Comparison of ENCODE assay signal across 8 mouse cellular contexts in the genomic region with DNA sequence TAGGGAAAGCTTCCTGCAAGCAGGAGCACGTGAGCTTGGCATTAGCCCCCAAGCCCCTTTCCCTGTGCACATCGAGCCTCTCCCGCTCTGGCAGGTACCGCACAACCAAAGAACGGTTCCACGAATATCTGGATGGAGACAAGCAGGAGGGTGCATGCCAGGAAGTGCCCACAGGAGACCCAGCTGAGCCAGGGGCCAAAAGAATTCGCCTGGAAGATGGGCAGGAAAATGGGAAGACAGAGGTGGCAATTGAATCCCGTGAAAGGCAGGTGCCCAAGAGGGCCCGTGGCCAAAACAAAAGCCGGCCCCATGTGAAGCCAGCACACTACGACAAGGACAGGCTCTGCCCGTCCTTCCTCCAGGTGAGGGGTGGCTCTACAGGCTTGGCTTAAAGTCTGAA. TPM values are rescaled to one million over a fixed set of nuclear protein-coding genes. Genes with fewer than 3 reads are reported as not detected.
A peak's percentile ranks its signal among the peaks of the same experiment; 100 is the strongest.
DNase-seq lines count a peak whose midpoint lies in the region; ATAC-seq and TF ChIP-seq lines count a peak whose summit lies in the region.

No protein-coding gene starts in this region.

- H3K4me3 ChIP-seq in kidney, embryonic 15.5 days (replicated peaks), result peak overlapping the region; percentile 89
- peak overlapping the region; percentile 97 for H3K4me3 ChIP-seq in bone marrow macrophage, adult 2 months (ENCODE audit: insufficient read depth, low read length)
- H3K4me3 ChIP-seq in hindbrain, embryonic 11.5 days (ENCODE audit: low read depth, low read length), result peak overlapping the region; percentile 78
- peak overlapping the region; percentile 72 for H3K4me3 ChIP-seq in midbrain, embryonic 13.5 days (replicated peaks)

- H3K4me1 ChIP-seq in kidney, embryonic 15.5 days, result peaks cover 31% of the 10 kb centered on the region
- peaks cover 2% of the 10 kb centered on the region; the same call in 1 of the 2 replicates for H3K4me1 ChIP-seq in bone marrow macrophage, adult 2 months (ENCODE audit: control insufficient read depth, insufficient read depth, low read length)
- peaks cover 2% of the 10 kb centered on the region; the same call in 1 of the 2 replicates for H3K4me1 ChIP-seq in hindbrain, embryonic 11.5 days (replicated peaks; ENCODE audit: control insufficient read depth, insufficient read depth, low read length)
- peaks cover 30% of the 10 kb centered on the region for H3K4me1 ChIP-seq in midbrain, embryonic 13.5 days (replicated peaks)

- 50% methylated on average over 12 of the region's 12 CpGs for WGBS in kidney, embryonic 15.5 days
- 60% methylated on average over 12 of the region's 12 CpGs for WGBS in hindbrain, embryonic 11.5 days
- 60% methylated on average over 12 of the region's 12 CpGs for WGBS in midbrain, embryonic 13.5 days

- H3K4me2 ChIP-seq in kidney, embryonic 15.5 days, result peak overlapping the region; percentile 82
- H3K4me2 ChIP-seq in hindbrain, embryonic 11.5 days (replicated peaks; ENCODE audit: low read depth, low read length), result peak overlapping the region; percentile 47
- H3K4me2 ChIP-seq in midbrain, embryonic 13.5 days (replicated peaks), result peak overlapping the region; percentile 72

- H3K9ac ChIP-seq in kidney, embryonic 15.5 days, result peak overlapping the region; percentile 75
- peak overlapping the region; percentile 78 for H3K9ac ChIP-seq in hindbrain, embryonic 11.5 days (ENCODE audit: low read depth, low read length)
- peak overlapping the region; percentile 73 for H3K9ac ChIP-seq in midbrain, embryonic 13.5 days (replicated peaks)

- no peak for ATAC-seq in kidney, embryonic 15.5 days (replicated peaks; ENCODE audit: low FRiP score)
- no peak; the same call in 1 of the 2 replicates for ATAC-seq in hindbrain, embryonic 11.5 days (ENCODE audit: low FRiP score)
- ATAC-seq in midbrain, embryonic 13.5 days, result peak; percentile 14

- no peak for TF ChIP-seq CTCF in bone marrow macrophage, adult 2 months (IDR thresholded peaks at IDR 0.05; ENCODE audit: low read depth, low read length)

- H3K27me3 ChIP-seq in kidney, embryonic 15.5 days, result peaks cover 2% of the 10 kb centered on the region; the same call in 1 of the 2 replicates
- H3K27me3 ChIP-seq in hindbrain, embryonic 11.5 days (ENCODE audit: control insufficient read depth, insufficient read depth, low read length), result no peaks in the 10 kb centered on the region; the same call in 1 of the 2 replicates
- H3K27me3 ChIP-seq in midbrain, embryonic 13.5 days, result peaks cover 11% of the 10 kb centered on the region

- no peaks in the 10 kb centered on the region for H3K9me3 ChIP-seq in kidney, embryonic 15.5 days (replicated peaks)
- no peaks in the 10 kb centered on the region for H3K9me3 ChIP-seq in hindbrain, embryonic 11.5 days (ENCODE audit: control insufficient read depth, low read length)
- no peaks in the 10 kb centered on the region for H3K9me3 ChIP-seq in midbrain, embryonic 13.5 days

- H3K36me3 ChIP-seq in kidney, embryonic 15.5 days, result peaks cover 43% of the 10 kb centered on the region
- H3K36me3 ChIP-seq in hindbrain, embryonic 11.5 days (ENCODE audit: control insufficient read depth, insufficient read depth, low read length), result peaks cover 5% of the 10 kb centered on the region; the same call in 1 of the 2 replicates
- H3K36me3 ChIP-seq in midbrain, embryonic 13.5 days, result peaks cover 39% of the 10 kb centered on the region

- H3K27ac ChIP-seq in kidney, embryonic 15.5 days, result peak overlapping the region; percentile 99
- H3K27ac ChIP-seq in bone marrow macrophage, adult 2 months (ENCODE audit: insufficient read depth, low read depth, low read length), result peak overlapping the region; percentile 94; the same call in 1 of the 2 replicates
- H3K27ac ChIP-seq in hindbrain, embryonic 11.5 days (ENCODE audit: low read depth, low read length), result no peak overlapping the region
- H3K27ac ChIP-seq in midbrain, embryonic 13.5 days, result peak overlapping the region; percentile 94

- TF ChIP-seq POLR2A in bone marrow macrophage, adult 2 months (IDR thresholded peaks at IDR 0.05; ENCODE audit: borderline replicate concordance, low read depth, low read length), result no peak

- no peak for DNase-seq in kidney, postnatal 10 days
- DNase-seq in hindbrain, embryonic 11.5 days (ENCODE audit: low spot score), result no peak
- no peak for DNase-seq in Muller cell, postnatal 12 days (ENCODE audit: inconsistent ontology term)
- DNase-seq in layer of hippocampus, postnatal 25 days (ENCODE audit: extremely low spot score in 1 of 2, low spot score in 1 of 2), result no peak
- DNase-seq in thymus, postnatal 36 days, result no peak

RNA-seq across cellular contexts. Expression of a gene that starts 0.9 kb away (rescaled TPM):
- polyA plus RNA-seq in kidney, embryonic 15.5 days (2015; fragmentation: Nextera tagmentation; extraction: Ambion mirVana), result 46.5 and 54.6 TPM in 2 replicates
- polyA plus RNA-seq in bone marrow macrophage, adult 2 months (2012; ENCODE audit: insufficient read depth, insufficient read length, missing spikeins), result 21.4 and 24.9 TPM in 2 replicates
- polyA plus RNA-seq in hindbrain, embryonic 11.5 days (2014; fragmentation: Nextera tagmentation; extraction: Ambion mirVana), result 30.3 and 35.4 TPM in 2 replicates
- polyA plus RNA-seq in midbrain, embryonic 13.5 days (2015; fragmentation: Nextera tagmentation; extraction: Ambion mirVana), result 63.7 TPM in 2 replicates
- total RNA-seq in layer of hippocampus, postnatal 25 days (2021), result 10 to 100 TPM; 61.1 to 73.0 TPM

RNA-seq across cellular contexts. Expression of a gene that starts 4.6 kb away (rescaled TPM):
- 1.7 and 1.8 TPM in 2 replicates for polyA plus RNA-seq in kidney, embryonic 15.5 days (2015; fragmentation: Nextera tagmentation; extraction: Ambion mirVana)
- not detected in 2 replicates for polyA plus RNA-seq in bone marrow macrophage, adult 2 months (2012; ENCODE audit: insufficient read depth, insufficient read length, missing spikeins)
- 0.49 and 0.71 TPM in 2 replicates for polyA plus RNA-seq in hindbrain, embryonic 11.5 days (2014; fragmentation: Nextera tagmentation; extraction: Ambion mirVana)
- polyA plus RNA-seq in midbrain, embryonic 13.5 days (2015; fragmentation: Nextera tagmentation; extraction: Ambion mirVana), result 1.7 and 1.9 TPM in 2 replicates
- total RNA-seq in layer of hippocampus, postnatal 25 days (2021), result 1 to 10 TPM in 1 of 2 experiments, under 1 TPM in 1; 0.89 to 1.6 TPM

RNA-seq across cellular contexts. Expression of a gene that starts 8.1 kb away (rescaled TPM):
- polyA plus RNA-seq in kidney, embryonic 15.5 days (2015; fragmentation: Nextera tagmentation; extraction: Ambion mirVana), result 6.5 and 7.1 TPM in 2 replicates
- 0.55 and 0.80 TPM in 2 replicates for polyA plus RNA-seq in bone marrow macrophage, adult 2 months (2012; ENCODE audit: insufficient read depth, insufficient read length, missing spikeins)
- polyA plus RNA-seq in hindbrain, embryonic 11.5 days (2014; fragmentation: Nextera tagmentation; extraction: Ambion mirVana), result 4.4 and 4.6 TPM in 2 replicates
- 2.9 and 4.0 TPM in 2 replicates for polyA plus RNA-seq in midbrain, embryonic 13.5 days (2015; fragmentation: Nextera tagmentation; extraction: Ambion mirVana)
- 1 to 10 TPM; 2.7 to 3.6 TPM for total RNA-seq in layer of hippocampus, postnatal 25 days (2021)

RNA-seq across cellular contexts. Expression of a gene that starts 47.6 kb away (rescaled TPM):
- 15.6 and 19.5 TPM in 2 replicates for polyA plus RNA-seq in kidney, embryonic 15.5 days (2015; fragmentation: Nextera tagmentation; extraction: Ambion mirVana)
- polyA plus RNA-seq in bone marrow macrophage, adult 2 months (2012; ENCODE audit: insufficient read depth, insufficient read length, missing spikeins), result 11.0 and 13.7 TPM in 2 replicates
- polyA plus RNA-seq in hindbrain, embryonic 11.5 days (2014; fragmentation: Nextera tagmentation; extraction: Ambion mirVana), result 15.6 and 18.1 TPM in 2 replicates
- polyA plus RNA-seq in midbrain, embryonic 13.5 days (2015; fragmentation: Nextera tagmentation; extraction: Ambion mirVana), result 15.5 and 18.2 TPM in 2 replicates
- 10 to 100 TPM; 11.5 to 14.4 TPM for total RNA-seq in layer of hippocampus, postnatal 25 days (2021)

RNA-seq across cellular contexts. Expression of a gene that starts 47.9 kb away (rescaled TPM):
- 470 and 471 TPM in 2 replicates for polyA plus RNA-seq in kidney, embryonic 15.5 days (2015; fragmentation: Nextera tagmentation; extraction: Ambion mirVana)
- 75.1 and 96.1 TPM in 2 replicates for polyA plus RNA-seq in bone marrow macrophage, adult 2 months (2012; ENCODE audit: insufficient read depth, insufficient read length, missing spikeins)
- polyA plus RNA-seq in hindbrain, embryonic 11.5 days (2014; fragmentation: Nextera tagmentation; extraction: Ambion mirVana), result 363 and 381 TPM in 2 replicates
- polyA plus RNA-seq in midbrain, embryonic 13.5 days (2015; fragmentation: Nextera tagmentation; extraction: Ambion mirVana), result 465 and 479 TPM in 2 replicates
- 100 to 1,000 TPM; 242 to 258 TPM for total RNA-seq in layer of hippocampus, postnatal 25 days (2021)
